ENCODE assay signal across 16 mouse cellular contexts in the genomic region with DNA sequence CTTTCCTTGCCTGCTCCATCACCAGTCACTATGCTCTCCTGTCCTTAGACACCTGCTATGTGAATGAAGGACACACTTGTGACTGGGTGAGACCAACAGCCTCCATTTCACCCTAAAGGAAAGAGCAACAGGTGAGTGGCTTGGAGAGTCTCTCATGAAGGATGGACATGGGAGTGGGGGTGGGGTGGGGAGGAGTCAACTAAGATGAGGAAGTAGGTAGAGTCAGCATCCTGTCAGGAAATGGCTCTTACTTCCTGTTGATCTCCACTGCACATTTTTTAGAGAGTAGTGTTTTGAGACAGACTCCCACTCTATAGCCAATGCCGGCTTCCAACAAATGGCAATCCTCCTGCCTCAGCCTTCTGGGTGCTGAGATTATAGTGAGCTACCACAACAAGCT. TPM values are rescaled to one million over a fixed set of nuclear protein-coding genes. Genes with fewer than 3 reads are reported as not detected.
DNase-seq lines count a peak whose midpoint lies in the region; ATAC-seq and TF ChIP-seq lines count a peak whose summit lies in the region.
"Had no signal": no experiment of that assay in that cellular context is flagged by ENCODE, and none has a peak within 500 bp of the region (broad histone marks: within the 10 kb centered on the region; RNA-seq: fewer than 3 reads in every experiment).

No protein-coding gene starts in this region.

- H3K27ac ChIP-seq in liver, adult 2 months (replicated peaks; ENCODE audit: insufficient read depth, low read depth, low read length): no peak overlapping the region
- H3K27ac ChIP-seq in liver, embryonic 11.5 days (ENCODE audit: low read depth, low read length): no peak overlapping the region
- no peak overlapping the region for H3K27ac ChIP-seq in forebrain, embryonic 10.5 days
- H3K27ac ChIP-seq: heart, embryonic 13.5 days; hindbrain, postnatal 0 days; liver, embryonic 15.5 days; midbrain, embryonic 13.5 days; stomach, embryonic 15.5 days had no signal

- no peaks in the 10 kb centered on the region for H3K36me3 ChIP-seq in liver, adult 2 months (ENCODE audit: control insufficient read depth, insufficient read depth, low read length)
- H3K36me3 ChIP-seq in liver, embryonic 11.5 days (ENCODE audit: control insufficient read depth, insufficient read depth, low read length): no peaks in the 10 kb centered on the region
- H3K36me3 ChIP-seq in forebrain, embryonic 10.5 days (replicated peaks): no peaks in the 10 kb centered on the region
- H3K36me3 ChIP-seq: heart, embryonic 13.5 days; liver, embryonic 15.5 days; midbrain, embryonic 13.5 days; stomach, embryonic 15.5 days had no signal

- H3K4me2 ChIP-seq in liver, embryonic 11.5 days: no peak overlapping the region
- H3K4me2 ChIP-seq: heart, embryonic 13.5 days; liver, embryonic 15.5 days; midbrain, embryonic 13.5 days; stomach, embryonic 15.5 days had no signal

- no peak for TF ChIP-seq POLR2A in liver, adult 2 months (IDR thresholded peaks at IDR 0.05; ENCODE audit: extremely low read depth, insufficient read depth, low read length)

- H3K79me2 ChIP-seq in liver, adult 2 months (ENCODE audit: control insufficient read depth, insufficient read depth, low read length): no peaks in the 10 kb centered on the region

- H3K4me3 ChIP-seq in liver, adult 2 months (ENCODE audit: insufficient read depth, low read depth, low read length): no peak overlapping the region
- no peak overlapping the region for H3K4me3 ChIP-seq in liver, embryonic 11.5 days (ENCODE audit: low read depth, low read length)
- no peak overlapping the region for H3K4me3 ChIP-seq in forebrain, embryonic 10.5 days
- H3K4me3 ChIP-seq: heart, embryonic 13.5 days; liver, embryonic 15.5 days; midbrain, embryonic 13.5 days; stomach, embryonic 15.5 days had no signal

- H3K9ac ChIP-seq in liver, adult 2 months (ENCODE audit: low read depth, low read length): no peak overlapping the region
- no peak overlapping the region for H3K9ac ChIP-seq in liver, embryonic 11.5 days (ENCODE audit: low read depth, low read length)
- H3K9ac ChIP-seq: heart, embryonic 13.5 days; liver, embryonic 15.5 days; midbrain, embryonic 13.5 days; stomach, embryonic 15.5 days had no signal

- peak; percentile 17 for DNase-seq in liver, adult 2 months (ENCODE audit: extremely low read depth, low read depth, low spot score)
- DNase-seq in liver, embryonic 11.5 days (ENCODE audit: low spot score): no peak
- DNase-seq in T-cell, adult 2 months (ENCODE audit: low spot score): peak; percentile 54
- DNase-seq in lung, postnatal 25 days (ENCODE audit: low spot score): peak; percentile 32
- DNase-seq in spleen, postnatal 4 days (ENCODE audit: low spot score in 2 of 2): peak; percentile 38 to 74
- no peak for DNase-seq in right cerebral cortex, adult 18-20 months
- no peak for DNase-seq in frontal cortex, postnatal 14 days (ENCODE audit: low spot score in 2 of 2)
- no peak for DNase-seq in forebrain, embryonic 10.5 days (ENCODE audit: extremely low spot score, low spot score)
- DNase-seq: cerebellum, postnatal 25 days had no signal

- H3K9me3 ChIP-seq in liver, embryonic 11.5 days (ENCODE audit: control insufficient read depth, low read length): no peaks in the 10 kb centered on the region
- H3K9me3 ChIP-seq in forebrain, embryonic 10.5 days: no peaks in the 10 kb centered on the region
- H3K9me3 ChIP-seq: heart, embryonic 13.5 days; liver, embryonic 15.5 days; midbrain, embryonic 13.5 days; stomach, embryonic 15.5 days had no signal

- no peak for ATAC-seq in liver, embryonic 11.5 days (replicated peaks; ENCODE audit: low FRiP score)
- ATAC-seq: hindbrain, postnatal 0 days; midbrain, embryonic 13.5 days had no signal

- 0 out of 2 replicates have a peak, but pooled peaks cover 3% of the 10 kb centered on the region for H3K27me3 ChIP-seq in liver, adult 2 months (ENCODE audit: control insufficient read depth, insufficient read depth, low read length)
- peaks cover 4% of the 10 kb centered on the region; the same call in 1 of the 2 replicates for H3K27me3 ChIP-seq in liver, embryonic 11.5 days (replicated peaks; ENCODE audit: control insufficient read depth, insufficient read depth, low read length)
- H3K27me3 ChIP-seq in forebrain, embryonic 10.5 days (ENCODE audit: poor library complexity, severe bottlenecking): no peaks in the 10 kb centered on the region
- H3K27me3 ChIP-seq: stomach, embryonic 15.5 days had no signal

- no peak for TF ChIP-seq CTCF in liver, adult 2 months (IDR thresholded peaks at IDR 0.05; ENCODE audit: low read depth, low read length)

- 73% methylated on average over 1 of the region's 1 CpGs for WGBS in liver, adult 2 months
- WGBS in liver, embryonic 11.5 days: 65% methylated on average over 1 of the region's 1 CpGs
- WGBS in forebrain, embryonic 10.5 days: 91% methylated on average over 1 of the region's 1 CpGs

- H3K4me1 ChIP-seq in liver, adult 2 months (ENCODE audit: control insufficient read depth, insufficient read depth, low read length): no peaks in the 10 kb centered on the region; the same call in 1 of the 2 replicates
- H3K4me1 ChIP-seq in liver, embryonic 11.5 days (replicated peaks; ENCODE audit: control insufficient read depth, insufficient read depth, low read length): no peaks in the 10 kb centered on the region
- no peaks in the 10 kb centered on the region for H3K4me1 ChIP-seq in forebrain, embryonic 10.5 days
- H3K4me1 ChIP-seq: heart, embryonic 13.5 days; liver, embryonic 15.5 days; midbrain, embryonic 13.5 days; stomach, embryonic 15.5 days had no signal

RNA-seq across cellular contexts. Expression of gene Btnl2, which starts 0.3 kb away (rescaled TPM):
- 0.09 TPM in 1 of 2 replicates, not detected in the other for total RNA-seq in liver, adult 2 months (2014; rRNA removed)
- 0.05 TPM in 1 of 2 replicates, not detected in the other for polyA plus RNA-seq in liver, adult 2 months (2012; rRNA removed)
- not detected in 2 replicates for polyA plus RNA-seq in liver, embryonic 11.5 days (2014; fragmentation: Nextera tagmentation; extraction: Ambion mirVana)
- not detected in 2 replicates for polyA plus RNA-seq in forebrain, embryonic 10.5 days (2016; fragmentation: Nextera tagmentation; extraction: Ambion mirVana)
- total RNA-seq: hindbrain, postnatal 0 days had no signal
- polyA plus RNA-seq: heart, embryonic 13.5 days; midbrain, embryonic 13.5 days had no signal

RNA-seq across cellular contexts. Expression of gene Btnl1, which starts 22.0 kb away (rescaled TPM):
- total RNA-seq in liver, adult 2 months (2014; rRNA removed): not detected in 2 replicates
- polyA plus RNA-seq in liver, adult 2 months (2012; rRNA removed): not detected in 2 replicates
- not detected in 2 replicates for polyA plus RNA-seq in liver, embryonic 11.5 days (2014; fragmentation: Nextera tagmentation; extraction: Ambion mirVana)
- not detected in 2 replicates for polyA plus RNA-seq in forebrain, embryonic 10.5 days (2016; fragmentation: Nextera tagmentation; extraction: Ambion mirVana)
- total RNA-seq: hindbrain, postnatal 0 days; left cerebral cortex, postnatal 10 days had no signal
- polyA plus RNA-seq: brain, embryonic 14.5 days; heart, embryonic 13.5 days; hindbrain, postnatal 0 days; liver, embryonic 15.5 days; midbrain, embryonic 13.5 days had no signal

RNA-seq across cellular contexts. Expression of gene H2-Eb2, which starts 29.5 kb away (rescaled TPM):
- 0.09 and 0.13 TPM in 2 replicates for total RNA-seq in liver, adult 2 months (2014; rRNA removed)
- polyA plus RNA-seq in liver, adult 2 months (2012; rRNA removed): 0.16 TPM in 1 of 2 replicates, not detected in the other
- polyA plus RNA-seq in liver, embryonic 11.5 days (2014; fragmentation: Nextera tagmentation; extraction: Ambion mirVana): not detected in 2 replicates
- not detected in 2 replicates for polyA plus RNA-seq in forebrain, embryonic 10.5 days (2016; fragmentation: Nextera tagmentation; extraction: Ambion mirVana)
- total RNA-seq: left cerebral cortex, postnatal 10 days had no signal
- polyA plus RNA-seq: heart, embryonic 13.5 days; liver, embryonic 15.5 days; midbrain, embryonic 13.5 days; stomach, embryonic 15.5 days had no signal

RNA-seq across cellular contexts. Expression of gene BC051142, which starts 43.7 kb away (rescaled TPM):
- total RNA-seq in liver, adult 2 months (2014; rRNA removed): not detected in 2 replicates
- 0.06 TPM in 1 of 2 replicates, not detected in the other for polyA plus RNA-seq in liver, adult 2 months (2012; rRNA removed)
- polyA plus RNA-seq in liver, embryonic 11.5 days (2014; fragmentation: Nextera tagmentation; extraction: Ambion mirVana): 0.41 TPM in 1 of 2 replicates, not detected in the other
- 1.3 and 1.6 TPM in 2 replicates for polyA plus RNA-seq in forebrain, embryonic 10.5 days (2016; fragmentation: Nextera tagmentation; extraction: Ambion mirVana)
- polyA plus RNA-seq: liver, embryonic 15.5 days had no signal

RNA-seq across cellular contexts. Expression of gene H2-Eb1, which starts 49.3 kb away (rescaled TPM):
- 18.5 and 38.0 TPM in 2 replicates for total RNA-seq in liver, adult 2 months (2014; rRNA removed)
- polyA plus RNA-seq in liver, adult 2 months (2012; rRNA removed): 23.3 and 39.5 TPM in 2 replicates
- polyA plus RNA-seq in liver, embryonic 11.5 days (2014; fragmentation: Nextera tagmentation; extraction: Ambion mirVana): 0.23 and 0.63 TPM in 2 replicates
- 0.54 and 1.0 TPM in 2 replicates for polyA plus RNA-seq in forebrain, embryonic 10.5 days (2016; fragmentation: Nextera tagmentation; extraction: Ambion mirVana)

Comparison
In these comparisons a context has a peak if more than half of its experiments do, and no peak if none do; other contexts are left out.
1. DNase-seq: peak in liver, adult 2 months (single experiment), T-cell, adult 2 months (single experiment), lung, postnatal 25 days (single experiment) and spleen, postnatal 4 days (2 of 2); none in liver, embryonic 11.5 days (single experiment), right cerebral cortex, adult 18-20 months (single experiment), frontal cortex, postnatal 14 days (0 of 2) and forebrain, embryonic 10.5 days (single experiment).